Mouse (Mus musculus): Measurements from ENCODE around the gene Zfp874a.
"Not testable (repeated sequence)": the region's sequence is repeated elsewhere in the genome, so short reads cannot be mapped to it uniquely, and the experiment has no call there.

Gene Zfp874a

GRCm38 (mm10) chr13:67376255-67376654 is 75.2 kb downstream of the Zfp874a start:
- not testable (repeated sequence) for DNase-seq (ENCODE audit: low read depth, low spot score)

GRCm38 (mm10) chr13:67375050-67375911 is 76.1 kb downstream of the Zfp874a start, which contains the start of the genes Gm28041 and Zfp456:
TSS of gene Gm28041 (minus strand) at chr13:67375733.
TSS of gene Zfp456 (minus strand) at chr13:67375810.
- DNase-seq (ENCODE audit: low read depth, low spot score): peak; percentile 53

Measured in WW6 (cell line).